Comparison of ENCODE assay signal across 9 mouse cellular contexts in the genomic region with DNA sequence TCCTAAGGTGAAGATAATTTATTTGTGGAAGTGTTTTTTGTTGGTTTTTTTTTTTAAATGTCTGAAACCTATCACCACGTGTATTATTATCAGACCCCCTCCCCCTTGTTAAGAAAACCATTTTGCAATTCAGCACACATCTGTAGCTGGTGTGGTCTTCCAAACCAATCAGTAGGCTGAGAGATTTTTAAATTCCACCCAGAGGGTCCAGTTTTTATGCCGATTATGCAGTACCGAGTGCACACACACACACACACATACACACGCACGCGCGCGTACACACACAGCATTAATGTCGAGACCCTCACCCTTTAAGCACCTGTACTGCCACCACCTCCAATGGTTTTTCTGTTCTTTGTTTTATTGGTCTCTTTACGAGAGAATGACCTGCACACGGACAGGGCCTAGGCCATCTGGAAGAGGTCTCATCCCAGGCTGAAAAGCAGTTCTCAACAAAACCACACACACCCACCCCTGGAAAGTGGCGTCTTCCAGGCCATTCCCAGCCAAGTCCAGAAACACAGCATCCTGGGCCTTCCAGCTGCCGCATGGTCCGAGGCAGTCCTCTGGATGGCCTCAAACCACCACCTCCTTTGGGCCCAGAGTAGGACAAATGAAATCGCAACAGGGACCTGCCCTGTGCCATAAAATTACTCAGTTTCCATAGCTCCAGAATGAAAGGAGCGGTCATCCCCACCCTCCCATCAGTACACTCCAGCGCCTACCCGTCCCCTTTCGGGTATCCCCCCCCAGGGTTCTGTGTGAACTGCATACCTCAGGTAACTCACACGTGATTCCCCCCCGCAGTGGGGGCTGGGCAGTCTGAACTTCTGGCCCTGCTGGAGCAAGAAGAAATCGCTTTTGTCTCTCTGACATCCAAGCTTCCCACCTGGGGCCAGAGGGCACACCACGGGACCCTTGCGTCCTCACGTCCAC. TPM values are rescaled to one million over a fixed set of nuclear protein-coding genes. Genes with fewer than 3 reads are reported as not detected.
DNase-seq lines count a peak whose midpoint lies in the region; ATAC-seq and TF ChIP-seq lines count a peak whose summit lies in the region.
"Had no signal": no experiment of that assay in that cellular context is flagged by ENCODE, and none has a peak within 500 bp of the region (broad histone marks: within the 10 kb centered on the region; RNA-seq: fewer than 3 reads in every experiment).

No protein-coding gene starts in this region.

- H3K36me3 ChIP-seq in forebrain, embryonic 12.5 days (replicated peaks): peaks cover 13% of the 10 kb centered on the region
- H3K36me3 ChIP-seq in hindbrain, postnatal 0 days (ENCODE audit: insufficient read depth, low read length): no peaks in the 10 kb centered on the region; the same call in 1 of the 2 replicates
- no peaks in the 10 kb centered on the region for H3K36me3 ChIP-seq in liver, embryonic 14.5 days (replicated peaks; ENCODE audit: control insufficient read depth, insufficient read depth, low read depth)
- peaks cover 17% of the 10 kb centered on the region for H3K36me3 ChIP-seq in neural tube, embryonic 13.5 days

- peak overlapping the region; percentile 95 for H3K4me3 ChIP-seq in forebrain, embryonic 12.5 days (replicated peaks)
- H3K4me3 ChIP-seq in hindbrain, postnatal 0 days (ENCODE audit: low read length): peak overlapping the region; percentile 92
- peak overlapping the region; percentile 37 to 59; a peak in 3 of 4 replicates for H3K4me3 ChIP-seq in liver, embryonic 14.5 days (ENCODE audit: insufficient read depth in 1 of 2, low read depth in 2 of 2, low read length in 2 of 2)
- peak overlapping the region; percentile 94 for H3K4me3 ChIP-seq in neural tube, embryonic 13.5 days

- peaks cover 21% of the 10 kb centered on the region for H3K4me1 ChIP-seq in forebrain, embryonic 12.5 days
- 0 out of 2 replicates have a peak, but pooled peaks cover 9% of the 10 kb centered on the region for H3K4me1 ChIP-seq in hindbrain, postnatal 0 days (ENCODE audit: insufficient read depth, low read length)
- no peaks in the 10 kb centered on the region for H3K4me1 ChIP-seq in liver, embryonic 14.5 days (replicated peaks; ENCODE audit: control insufficient read depth in 2 of 2, insufficient read depth in 2 of 2, low read length in 1 of 2)
- H3K4me1 ChIP-seq in neural tube, embryonic 13.5 days (replicated peaks): peaks cover 22% of the 10 kb centered on the region

- peak overlapping the region; percentile 70 for H3K4me2 ChIP-seq in forebrain, embryonic 12.5 days
- H3K4me2 ChIP-seq in hindbrain, postnatal 0 days (ENCODE audit: low read depth, low read length): peak overlapping the region; percentile 67
- H3K4me2 ChIP-seq in liver, embryonic 14.5 days (ENCODE audit: low read depth): peak overlapping the region; percentile 72
- peak overlapping the region; percentile 73 for H3K4me2 ChIP-seq in neural tube, embryonic 13.5 days

- no peak; the same call in 1 of the 2 replicates for TF ChIP-seq CTCF in hindbrain, postnatal 0 days (IDR thresholded peaks at IDR 0.05; ENCODE audit: low read depth)
- no peak for TF ChIP-seq CTCF in liver, embryonic 14.5 days (IDR thresholded peaks at IDR 0.05; ENCODE audit: low read depth)

- no peak for TF ChIP-seq EP300 in liver, embryonic 14.5 days (IDR thresholded peaks at IDR 0.05; ENCODE audit: low read depth)

- peak overlapping the region; percentile 97 for H3K9ac ChIP-seq in forebrain, embryonic 12.5 days
- peak overlapping the region; percentile 97 for H3K9ac ChIP-seq in hindbrain, postnatal 0 days (replicated peaks; ENCODE audit: low read length)
- H3K9ac ChIP-seq in liver, embryonic 14.5 days (replicated peaks): no peak overlapping the region
- peak overlapping the region; percentile 91 for H3K9ac ChIP-seq in neural tube, embryonic 13.5 days

- 0 out of 2 replicates have a peak, but pooled peaks have one; percentile 19 for ATAC-seq in forebrain, embryonic 12.5 days (ENCODE audit: low FRiP score)
- ATAC-seq in hindbrain, postnatal 0 days: peak; percentile 28
- no peak for ATAC-seq in liver, embryonic 14.5 days (ENCODE audit: insufficient read depth)
- peak; percentile 34 for ATAC-seq in neural tube, embryonic 13.5 days (ENCODE audit: low read depth)
- ATAC-seq: Patski had no signal

- H3K27ac ChIP-seq in forebrain, embryonic 12.5 days: peak overlapping the region; percentile 96
- peak overlapping the region; percentile 97 for H3K27ac ChIP-seq in hindbrain, postnatal 0 days
- no peak overlapping the region for H3K27ac ChIP-seq in liver, embryonic 14.5 days
- H3K27ac ChIP-seq in neural tube, embryonic 13.5 days (replicated peaks): peak overlapping the region; percentile 99

- H3K9me3 ChIP-seq in forebrain, embryonic 12.5 days: no peaks in the 10 kb centered on the region
- H3K9me3 ChIP-seq in hindbrain, postnatal 0 days (ENCODE audit: low read length): no peaks in the 10 kb centered on the region
- H3K9me3 ChIP-seq in liver, embryonic 14.5 days (ENCODE audit: control insufficient read depth, low read length): no peaks in the 10 kb centered on the region
- H3K9me3 ChIP-seq in neural tube, embryonic 13.5 days: no peaks in the 10 kb centered on the region

- WGBS in forebrain, embryonic 12.5 days: 1% methylated on average over 25 of the region's 25 CpGs
- 4% methylated on average over 25 of the region's 25 CpGs for WGBS in hindbrain, postnatal 0 days
- WGBS in liver, embryonic 14.5 days (ENCODE audit: insufficient replicate concordance): 30% methylated on average over 25 of the region's 25 CpGs
- under 1% methylated on average over 25 of the region's 25 CpGs for WGBS in neural tube, embryonic 13.5 days

- peaks cover 13% of the 10 kb centered on the region for H3K27me3 ChIP-seq in forebrain, embryonic 12.5 days
- H3K27me3 ChIP-seq in hindbrain, postnatal 0 days (ENCODE audit: insufficient read depth, low read length): no peaks in the 10 kb centered on the region
- H3K27me3 ChIP-seq in liver, embryonic 14.5 days (ENCODE audit: control insufficient read depth, insufficient read depth, low read length): peaks cover 41% of the 10 kb centered on the region
- no peaks in the 10 kb centered on the region for H3K27me3 ChIP-seq in neural tube, embryonic 13.5 days
- H3K27me3 ChIP-seq: Patski had no signal

- peak; percentile 33 to 39 for DNase-seq in frontal cortex, postnatal 14 days (ENCODE audit: low spot score in 2 of 2)
- no peak for DNase-seq in frontal cortex, postnatal 36 days (ENCODE audit: low spot score in 2 of 2)
- DNase-seq in adrenal gland, postnatal 36 days: peak; percentile 27 to 45
- DNase-seq in hindbrain, postnatal 0 days (ENCODE audit: low spot score): peak; percentile 76
- no peak for DNase-seq in liver, embryonic 14.5 days (ENCODE audit: low read depth in 3 of 3, low spot score in 3 of 3)
- DNase-seq in c-Kit-positive CD71-positive TER-119-positive erythroid progenitor cells, embryonic 14.5 days (ENCODE audit: low spot score): no peak

RNA-seq across cellular contexts. Expression of gene Arl4c, which starts 1.9 kb away (rescaled TPM):
- 10 to 100 TPM; 11.2 to 15.2 TPM for total RNA-seq in adrenal gland, postnatal 36 days (2021)
- 34.7 and 35.2 TPM in 2 replicates for polyA plus RNA-seq in forebrain, embryonic 12.5 days (2016; fragmentation: Nextera tagmentation; extraction: Ambion mirVana)
- 69.3 and 83.8 TPM in 2 replicates for total RNA-seq in hindbrain, postnatal 0 days (2014; rRNA removed)
- polyA plus RNA-seq in hindbrain, postnatal 0 days (2015; fragmentation: Nextera tagmentation; extraction: Ambion mirVana): 33.4 and 34.7 TPM in 2 replicates
- polyA plus RNA-seq in liver, embryonic 14.5 days (2012; rRNA removed): 0.57 and 0.76 TPM in 2 replicates
- polyA plus RNA-seq in liver, embryonic 14.5 days (2014; fragmentation: Nextera tagmentation; extraction: Ambion mirVana): 0.27 and 0.56 TPM in 2 replicates
- 38.3 and 39.2 TPM in 2 replicates for polyA plus RNA-seq in neural tube, embryonic 13.5 days (2015; fragmentation: Nextera tagmentation; extraction: Ambion mirVana)

Comparison
In these comparisons a context has a peak if more than half of its experiments do, and no peak if none do; other contexts are left out.
1. DNase-seq: peak in frontal cortex, postnatal 14 days (2 of 2), adrenal gland, postnatal 36 days (2 of 2) and hindbrain, postnatal 0 days (single experiment); none in frontal cortex, postnatal 36 days (0 of 2), liver, embryonic 14.5 days (0 of 3) and c-Kit-positive CD71-positive TER-119-positive erythroid progenitor cells, embryonic 14.5 days (single experiment).
2. RNA of gene Arl4c, which starts 1.9 kb away (polyA plus RNA-seq): 38.3 to 39.2 TPM in neural tube, embryonic 13.5 days, 34.7 to 35.2 TPM in forebrain, embryonic 12.5 days and 33.4 to 34.7 TPM in hindbrain, postnatal 0 days; 0.27 to 0.76 TPM in liver, embryonic 14.5 days; every median in the first group is over 10 times any median in the second.
3. Peak in every context shown above with its lines, with median percentiles within 50 percentile points of each other: H3K4me2 ChIP-seq and H3K4me3 ChIP-seq.